Mouse (Mus musculus) testis, adult 2 months (tissue): ENCODE measurements at regions not wholly inside any gene's neighbourhood (a gene's known extent, or its start where the extent isn't known, plus 50 kb on each side); places are given as distances from the start of the nearest gene placed in this dataset.
A peak's percentile ranks its signal among the peaks of the same experiment; 100 is the strongest.

Source experiments
- CTCF ChIP-seq: fragments of 200-500 bp; IDR thresholded peaks from 2 replicates; pipeline ENCODE4 v1.5.1; 2012; ENCODE audit warnings: low read depth, mild to moderate bottlenecking, inconsistent platforms, low read length, moderate library complexity; ENCODE audit not compliant: control insufficient read depth, insufficient read depth, insufficient replicate concordance
- POLR2A ChIP-seq: fragments of 200-500 bp; IDR thresholded peaks from 2 replicates; pipeline ENCODE4 v1.6.1; 2012; ENCODE audit warnings: low read depth, mild to moderate bottlenecking, inconsistent platforms, low read length, moderate library complexity; ENCODE audit not compliant: control insufficient read depth

DNA sequence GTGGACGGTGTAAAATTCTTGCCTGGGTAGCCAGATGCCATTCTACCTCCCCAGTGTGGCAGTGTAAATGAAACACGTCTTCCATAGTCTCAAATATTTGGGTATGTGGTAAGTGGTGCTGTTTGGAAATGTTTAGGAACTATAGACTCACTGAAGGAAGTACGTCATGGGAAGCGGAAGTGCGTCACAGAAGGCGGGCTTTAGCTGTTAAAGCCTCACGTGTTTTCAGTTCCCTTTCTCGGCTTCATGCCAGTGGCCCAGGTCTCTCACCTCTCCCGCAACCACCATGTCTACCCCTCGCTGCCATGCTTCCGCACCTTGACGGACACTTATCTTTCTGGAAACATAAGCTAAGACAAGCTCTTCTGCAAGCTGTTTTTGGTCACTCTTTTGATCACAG lies 62.9 kb upstream of the Ppm1h start:
- TF ChIP-seq POLR2A (peak; percentile 62; the same call in 1 of the 2 replicates), CTCF (no peak)
